Mouse (Mus musculus) urinary bladder, postnatal 14 days (tissue): ENCODE data around the gene Slc4a8.
"Not testable (repeated sequence)": the region's sequence is repeated elsewhere in the genome, so short reads cannot be mapped to it uniquely, and the experiment has no call there.

ENCODE experiments used
- DNase-seq: peaks from one replicate; pipeline ENCODE4 v3.0.0; 2021; ENCODE audit warnings: low spot score

Gene Slc4a8

GRCm38 (mm10) chr15:100773859-100774258 is 12.3 kb downstream of the Slc4a8 start:
- not testable (repeated sequence) for DNase-seq

- no peak for DNase-seq
Observed at GRCm38 (mm10) chr15:100775189-100776166, 13.9 kb downstream of the Slc4a8 start.

GRCm38 (mm10) chr15:100776424-100776823 is 14.9 kb downstream of the Slc4a8 start:
- no peak for DNase-seq

GRCm38 (mm10) chr15:100777020-100778016 is 15.8 kb downstream of the Slc4a8 start:
- DNase-seq = peak; percentile 69

GRCm38 (mm10) chr15:100779896-100780295 is 18.3 kb downstream of the Slc4a8 start:
- peak; percentile 23 for DNase-seq

GRCm38 (mm10) chr15:100783244-100783987 is 21.9 kb downstream of the Slc4a8 start:
- DNase-seq = no peak

- DNase-seq = no peak
Observed at GRCm38 (mm10) chr15:100790219-100790618, 28.7 kb downstream of the Slc4a8 start.

- no peak for DNase-seq
Observed at GRCm38 (mm10) chr15:100792324-100792723, 30.8 kb downstream of the Slc4a8 start.

- no peak for DNase-seq
Observed at GRCm38 (mm10) chr15:100800914-100801313, 39.4 kb downstream of the Slc4a8 start.

- DNase-seq = no peak
Observed at GRCm38 (mm10) chr15:100808062-100808461, 46.5 kb downstream of the Slc4a8 start.

GRCm38 (mm10) chr15:100808484-100808883 is 46.9 kb downstream of the Slc4a8 start:
- DNase-seq = no peak

GRCm38 (mm10) chr15:100810243-100810642 is 48.7 kb downstream of the Slc4a8 start:
- no peak for DNase-seq

- DNase-seq = no peak
Observed at GRCm38 (mm10) chr15:100813501-100813900, 52.0 kb downstream of the Slc4a8 start.

- no peak for DNase-seq
Observed at GRCm38 (mm10) chr15:100814066-100814465, 52.5 kb downstream of the Slc4a8 start.

GRCm38 (mm10) chr15:100815310-100815709 is 53.8 kb downstream of the Slc4a8 start:
- DNase-seq = no peak

GRCm38 (mm10) chr15:100818860-100819259 is 57.3 kb downstream of the Slc4a8 start:
- DNase-seq = no peak

GRCm38 (mm10) chr15:100821824-100822223 is 60.3 kb downstream of the Slc4a8 start:
- DNase-seq = peak; percentile 65

- DNase-seq = peak; percentile 41
Observed at GRCm38 (mm10) chr15:100822370-100822769, 60.8 kb downstream of the Slc4a8 start.

- no peak for DNase-seq
Observed at GRCm38 (mm10) chr15:100825249-100825856, 63.8 kb downstream of the Slc4a8 start.

- DNase-seq = no peak
Observed at GRCm38 (mm10) chr15:100826076-100826475, 64.5 kb downstream of the Slc4a8 start.

- no peak for DNase-seq
Observed at GRCm38 (mm10) chr15:100829775-100830174, 68.2 kb downstream of the Slc4a8 start.
